Mouse (Mus musculus) c-Kit-positive CD71-positive TER-119-negative erythroid progenitor cells, embryonic 14.5 days (primary cell): Measurements from ENCODE around the gene Synj1.

Source experiments
- DNase-seq: peaks from one replicate; pipeline ENCODE4 v3.0.0-alpha.2; 2013; ENCODE audit warnings: low read depth

The Synj1 gene

GRCm38 (mm10) chr16:91010581-91011020 is 507 bp downstream of the Synj1 start:
- DNase-seq, result no peak

- no peak for DNase-seq
Observed at GRCm38 (mm10) chr16:91009942-91010529, 1.1 kb downstream of the Synj1 start.

- DNase-seq, result no peak
Observed at GRCm38 (mm10) chr16:91004915-91005538, 6.1 kb downstream of the Synj1 start.

GRCm38 (mm10) chr16:91001098-91001497 is 10.0 kb downstream of the Synj1 start:
- DNase-seq, result no peak

- DNase-seq, result no peak
Observed at GRCm38 (mm10) chr16:90999827-91000226, 11.3 kb downstream of the Synj1 start.

- no peak for DNase-seq
Observed at GRCm38 (mm10) chr16:90997822-90998221, 13.3 kb downstream of the Synj1 start.

- DNase-seq, result no peak
Observed at GRCm38 (mm10) chr16:90996327-90997243, 14.5 kb downstream of the Synj1 start.

- DNase-seq, result no peak
Observed at GRCm38 (mm10) chr16:90995498-90995897, 15.6 kb downstream of the Synj1 start.

GRCm38 (mm10) chr16:90995023-90995422 is 16.1 kb downstream of the Synj1 start:
- no peak for DNase-seq

- DNase-seq, result no peak
Observed at GRCm38 (mm10) chr16:90989162-90989561, 21.9 kb downstream of the Synj1 start.

GRCm38 (mm10) chr16:90988665-90989064 is 22.4 kb downstream of the Synj1 start:
- DNase-seq, result peak; percentile 84

GRCm38 (mm10) chr16:90988039-90988438 is 23.1 kb downstream of the Synj1 start:
- no peak for DNase-seq

- DNase-seq, result no peak
Observed at GRCm38 (mm10) chr16:90971004-90971403, 40.1 kb downstream of the Synj1 start.

GRCm38 (mm10) chr16:90966241-90966640 is 44.9 kb downstream of the Synj1 start:
- DNase-seq, result no peak

- DNase-seq, result peak; percentile 81
Observed at GRCm38 (mm10) chr16:90964302-90964701, 46.8 kb downstream of the Synj1 start.

- peak; percentile 19 for DNase-seq
Observed at GRCm38 (mm10) chr16:90963866-90964265, 47.2 kb downstream of the Synj1 start.

GRCm38 (mm10) chr16:90963231-90963630 is 47.9 kb downstream of the Synj1 start:
- DNase-seq, result no peak

- DNase-seq, result no peak
Observed at GRCm38 (mm10) chr16:90958301-90959085, 52.6 kb downstream of the Synj1 start.

- DNase-seq, result no peak
Observed at GRCm38 (mm10) chr16:90955494-90955893, 55.6 kb downstream of the Synj1 start.

GRCm38 (mm10) chr16:90953770-90954169 is 57.3 kb downstream of the Synj1 start:
- DNase-seq, result peak; percentile 34

GRCm38 (mm10) chr16:90953147-90953546 is 58.0 kb downstream of the Synj1 start:
- no peak for DNase-seq

- DNase-seq, result no peak
Observed at GRCm38 (mm10) chr16:90950354-90950963, 60.6 kb downstream of the Synj1 start.
